Mouse (Mus musculus) hindbrain, embryonic 10.5 days (tissue): ENCODE results near the gene Pold4. TPM values are rescaled to one million over a fixed set of nuclear protein-coding genes. Genes with fewer than 3 reads are reported as not detected.

ENCODE experiments used
- DNase-seq: peaks from one replicate; pipeline ENCODE4 v3.0.0-alpha.2; 2017; ENCODE audit warnings: low spot score
- H3K27ac ChIP-seq: fragments of 300-500 bp; sonication (generic); 2 replicates; pipeline ENCODE4 v1.5.1; 2016; ENCODE audit warnings: mild to moderate bottlenecking, moderate library complexity
- H3K27me3 ChIP-seq: fragments of 300-500 bp; sonication (generic); 2 replicates; pipeline ENCODE4 v1.6.1; 2016; ENCODE audit warnings: mild to moderate bottlenecking; ENCODE audit not compliant: poor library complexity, insufficient read depth, severe bottlenecking
- H3K36me3 ChIP-seq: fragments of 300-500 bp; sonication (generic); 2 replicates; pipeline ENCODE4 v1.6.1; 2016; ENCODE audit warnings: mild to moderate bottlenecking, moderate library complexity
- H3K4me1 ChIP-seq: fragments of 300-500 bp; sonication (generic); replicated peaks from 2 replicates; pipeline ENCODE4 v1.6.1; 2016; ENCODE audit warnings: mild to moderate bottlenecking
- H3K4me3 ChIP-seq: fragments of 300-500 bp; sonication (generic); 2 replicates; pipeline ENCODE4 v1.5.1; 2016; ENCODE audit warnings: mild to moderate bottlenecking, moderate library complexity
- H3K9me3 ChIP-seq: fragments of 300-500 bp; sonication (generic); 2 replicates; pipeline ENCODE4 v1.6.1; 2016; ENCODE audit warnings: mild to moderate bottlenecking, moderate library complexity
- WGBS: fragments of 180-500 bp; shearing (Covaris S2); methylation state at CpG from one replicate; pipeline ENCODE4 v1.1.7; 2016; 5-methylcytosine and 5-hydroxymethylcytosine counted together
- polyA plus RNA-seq: library from polyadenylated mRNA; unstranded; fragments of >200 nt; fragmentation: Nextera tagmentation; extraction: Ambion mirVana; gene quantifications from 2 replicates; pipeline ENCODE4 v1.2.1, GENCODE M21; 2016

Pold4 gene
- polyA plus RNA-seq, 1 experiment from 2014 or later = 19.7 TPM

GRCm38 (mm10) chr19:4213524-4213974, 18.1 kb upstream of the Pold4 start:
- WGBS = 3% methylated on average over 9 of the region's 9 CpGs
- Histone ChIP-seq H3K4me3 (peak overlapping the region; percentile 70), H3K36me3 (no peaks in the 10 kb centered on the region), H3K27ac (peak overlapping the region; percentile 87; the same call in 1 of the 2 replicates), H3K4me1 (peaks cover 62% of the 10 kb centered on the region), H3K27me3 (peaks cover 92% of the 10 kb centered on the region), H3K9me3 (no peaks in the 10 kb centered on the region)
- DNase-seq = no peak

DNA sequence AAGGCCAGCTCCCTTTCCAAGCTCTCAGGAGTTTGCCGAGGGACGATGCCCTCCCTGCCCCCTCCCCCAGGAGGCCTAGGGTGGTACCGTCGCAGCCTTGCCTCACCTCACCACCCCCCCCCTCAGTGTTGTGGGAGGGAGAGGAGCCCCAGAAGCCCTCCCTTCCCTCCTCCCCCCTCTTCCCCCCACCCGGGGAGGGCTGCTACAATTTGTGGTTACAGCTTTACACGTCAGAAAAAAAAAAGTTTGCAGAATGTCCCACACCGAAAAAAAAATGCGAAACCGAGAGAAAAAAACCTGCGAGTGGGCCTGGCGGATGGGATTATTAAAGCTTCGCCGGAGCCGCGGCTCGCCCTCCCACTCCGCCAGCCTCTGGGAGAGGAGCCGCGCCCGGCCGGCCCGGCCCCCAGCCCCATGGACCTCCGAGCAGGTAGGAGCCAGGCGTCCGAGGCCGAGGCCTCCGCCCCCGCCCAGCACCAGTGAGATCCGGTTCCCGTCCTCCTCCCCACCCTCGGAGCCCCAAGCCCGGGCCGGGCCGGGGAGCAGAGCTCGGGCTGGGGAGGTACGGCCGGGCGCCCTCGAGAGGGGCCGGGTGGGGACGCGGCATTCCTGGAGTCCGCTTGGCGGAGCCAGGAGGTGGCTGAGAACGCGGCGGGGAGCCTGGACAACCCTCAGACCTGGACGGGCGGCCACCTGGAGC, 17.5 kb upstream of the Pold4 start, which contains the start of the genes Clcf1 and AC109138.7:
Gene Clcf1 (plus strand): TSS at position 168 of the 700 bp plus-strand sequence.
Gene AC109138.7 (plus strand): TSS at position 287 of the 700 bp plus-strand sequence.
- under 1% methylated on average over 49 of the region's 49 CpGs for WGBS
- H3K27me3 ChIP-seq = peaks cover 91% of the 10 kb centered on the region
- H3K27ac ChIP-seq = peak within 1 kb of the TSS; percentile 87
- H3K36me3 ChIP-seq = no peaks in the 10 kb centered on the region
- peaks cover 62% of the 10 kb centered on the region for H3K4me1 ChIP-seq
- peak; percentile 57 for DNase-seq
- H3K9me3 ChIP-seq = no peaks in the 10 kb centered on the region
- peak within 1 kb of the TSS; percentile 70 for H3K4me3 ChIP-seq

DNA sequence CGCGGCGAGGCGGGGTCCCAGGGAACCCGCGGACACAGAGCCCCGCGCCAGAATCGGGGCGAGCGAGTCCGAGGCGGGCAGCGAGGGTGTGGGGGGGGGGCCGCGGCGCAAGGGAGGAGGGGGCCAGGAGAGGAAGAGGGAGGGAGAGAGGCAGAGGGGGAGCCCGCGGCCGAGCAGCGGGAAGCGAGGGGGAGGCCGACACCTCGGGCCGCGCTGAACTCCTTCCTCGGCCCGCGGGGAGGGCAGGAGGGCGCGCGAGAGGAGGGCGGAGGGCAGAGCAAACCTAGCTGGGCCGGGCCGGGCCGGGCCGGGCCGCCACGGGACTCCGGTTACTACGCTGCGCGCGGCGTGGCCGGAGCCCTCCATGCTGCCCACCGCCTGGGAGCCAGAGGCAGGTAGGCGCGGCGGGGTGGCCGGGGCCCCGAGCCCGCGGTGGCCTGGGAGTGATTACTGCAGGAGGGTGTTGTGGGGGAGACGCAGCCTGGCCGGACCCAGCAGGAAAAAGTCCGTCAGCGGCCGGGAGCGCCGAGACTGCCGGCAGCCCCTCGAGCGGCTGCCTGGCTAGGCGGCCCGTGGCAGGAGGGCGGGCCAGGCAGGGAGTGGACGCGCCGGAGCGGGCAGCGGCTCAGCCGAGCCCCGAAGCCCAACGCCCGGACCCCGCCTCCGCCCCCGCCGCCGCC, 16.8 kb upstream of the Pold4 start:
- H3K4me1 ChIP-seq = peaks cover 62% of the 10 kb centered on the region
- H3K36me3 ChIP-seq = no peaks in the 10 kb centered on the region
- H3K27me3 ChIP-seq = peaks cover 92% of the 10 kb centered on the region
- H3K9me3 ChIP-seq = no peaks in the 10 kb centered on the region
- peak overlapping the region; percentile 87 for H3K27ac ChIP-seq
- H3K4me3 ChIP-seq = peak overlapping the region; percentile 70
- under 1% methylated on average over 78 of the region's 81 CpGs for WGBS
- DNase-seq = peak; percentile 64

GRCm38 (mm10) chr19:4215451-4215840, 16.3 kb upstream of the Pold4 start:
- no peak for DNase-seq
- Histone ChIP-seq H3K9me3 (no peaks in the 10 kb centered on the region), H3K27me3 (peaks cover 93% of the 10 kb centered on the region), H3K4me3 (peak overlapping the region; percentile 70), H3K36me3 (no peaks in the 10 kb centered on the region), H3K4me1 (peaks cover 62% of the 10 kb centered on the region), H3K27ac (peak overlapping the region; percentile 87)
- 4% methylated on average over 16 of the region's 21 CpGs for WGBS

DNA sequence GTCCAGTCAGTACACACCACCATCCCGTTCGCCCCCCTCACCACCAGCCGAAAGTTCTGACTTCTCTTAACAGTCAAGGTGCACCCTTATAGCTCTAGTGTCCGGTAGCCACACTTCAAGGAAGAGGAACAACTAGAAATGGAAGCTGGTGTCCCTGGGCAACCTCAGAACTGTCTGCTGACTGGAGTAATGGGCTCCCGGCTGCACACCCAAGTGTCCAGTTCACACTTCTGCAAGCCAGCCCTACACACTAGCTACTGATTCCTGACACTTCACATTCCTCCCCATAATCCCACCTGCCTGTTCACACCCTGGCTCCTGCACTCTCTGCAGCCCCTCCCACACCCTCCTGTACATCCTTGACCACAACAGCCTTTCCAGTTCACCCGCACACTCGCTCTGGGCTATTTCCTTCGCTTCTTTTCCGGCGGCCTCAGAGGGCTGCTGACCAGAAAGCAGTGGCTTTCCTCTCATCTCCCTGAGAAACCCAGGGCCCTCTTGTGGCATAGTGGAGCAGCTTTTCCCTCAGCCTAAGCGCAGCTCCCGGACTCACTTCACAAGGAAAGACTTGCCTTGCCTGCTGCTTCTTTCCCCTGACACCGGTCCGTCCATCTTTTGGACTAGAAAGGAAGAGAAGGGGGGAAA, 15.5 kb upstream of the Pold4 start:
- Histone ChIP-seq H3K36me3 (no peaks in the 10 kb centered on the region), H3K4me3 (peak overlapping the region; percentile 70; the same call in 1 of the 2 replicates), H3K27ac (no peak overlapping the region), H3K4me1 (peaks cover 67% of the 10 kb centered on the region), H3K27me3 (peaks cover 87% of the 10 kb centered on the region), H3K9me3 (no peaks in the 10 kb centered on the region)
- WGBS = 19% methylated on average over 14 of the region's 14 CpGs
- peak; percentile 51 for DNase-seq

DNA sequence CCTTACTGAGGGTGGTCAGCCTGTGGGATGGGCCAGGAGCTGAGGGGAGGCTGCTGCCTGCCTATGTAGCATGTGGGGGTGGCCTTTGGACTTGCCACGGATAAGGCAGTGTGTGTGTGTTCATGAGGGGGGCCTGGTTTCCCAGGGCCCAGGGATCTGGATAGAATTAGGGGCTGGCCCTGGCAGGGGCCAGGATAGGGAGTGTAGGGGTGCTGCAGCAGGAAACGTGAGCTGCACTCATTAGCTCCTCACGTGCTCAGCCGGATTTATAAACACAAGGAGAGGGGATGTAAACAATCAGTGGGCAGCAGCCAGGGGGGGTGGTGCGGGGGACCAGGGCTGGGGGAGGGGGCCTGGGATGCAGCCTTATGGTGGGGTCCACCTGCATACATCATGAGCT, 14.6 kb upstream of the Pold4 start:
- H3K9me3 ChIP-seq = no peaks in the 10 kb centered on the region
- no peak for DNase-seq
- H3K4me1 ChIP-seq = peaks cover 59% of the 10 kb centered on the region
- 15% methylated on average over 5 of the region's 5 CpGs for WGBS
- H3K27me3 ChIP-seq = peaks cover 84% of the 10 kb centered on the region
- no peak overlapping the region for H3K27ac ChIP-seq
- H3K4me3 ChIP-seq = no peak overlapping the region
- no peaks in the 10 kb centered on the region for H3K36me3 ChIP-seq

DNA sequence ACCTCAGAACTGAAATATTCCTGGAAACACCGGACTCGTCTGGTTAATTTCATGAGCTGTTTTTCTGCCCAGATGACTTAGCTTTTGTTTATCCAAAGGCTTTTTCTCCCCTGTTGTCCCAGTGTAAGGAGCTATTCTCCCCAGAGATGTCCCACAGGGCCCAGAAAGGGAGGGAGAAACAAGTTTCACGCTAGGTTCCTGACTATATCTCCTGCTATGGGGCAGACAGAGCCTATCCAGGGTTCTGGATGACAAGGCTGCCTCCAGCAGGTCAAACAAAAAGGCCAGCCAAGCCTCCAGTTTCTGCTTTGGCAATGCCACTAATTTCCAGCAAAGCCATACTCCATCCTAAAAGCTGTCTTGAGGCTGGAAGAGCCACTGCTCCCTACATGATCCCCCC, 13.8 kb upstream of the Pold4 start:
- peaks cover 79% of the 10 kb centered on the region for H3K27me3 ChIP-seq
- no peak for DNase-seq
- H3K27ac ChIP-seq = no peak overlapping the region
- H3K9me3 ChIP-seq = no peaks in the 10 kb centered on the region
- H3K4me3 ChIP-seq = no peak overlapping the region
- no peaks in the 10 kb centered on the region for H3K36me3 ChIP-seq
- peaks cover 57% of the 10 kb centered on the region for H3K4me1 ChIP-seq
- WGBS = 48% methylated on average over 3 of the region's 3 CpGs

GRCm38 (mm10) chr19:4218293-4218692, 13.4 kb upstream of the Pold4 start:
- no peak overlapping the region for H3K4me3 ChIP-seq
- H3K4me1 ChIP-seq = peaks cover 53% of the 10 kb centered on the region
- no peaks in the 10 kb centered on the region for H3K36me3 ChIP-seq
- H3K9me3 ChIP-seq = no peaks in the 10 kb centered on the region
- H3K27me3 ChIP-seq = peaks cover 75% of the 10 kb centered on the region
- H3K27ac ChIP-seq = no peak overlapping the region
- DNase-seq = no peak
- 93% methylated on average over 11 of the region's 11 CpGs for WGBS

- DNase-seq = no peak
- H3K36me3 ChIP-seq = no peaks in the 10 kb centered on the region
- H3K4me1 ChIP-seq = peaks cover 48% of the 10 kb centered on the region
- no peaks in the 10 kb centered on the region for H3K9me3 ChIP-seq
- H3K27ac ChIP-seq = no peak overlapping the region
- no peak overlapping the region for H3K4me3 ChIP-seq
- H3K27me3 ChIP-seq = peaks cover 70% of the 10 kb centered on the region
- 74% methylated on average over 1 of the region's 1 CpGs for WGBS
These were observed 12.9 kb upstream of the Pold4 start for GRCm38 (mm10) chr19:4218784-4219183.

- Histone ChIP-seq H3K4me3 (no peak overlapping the region), H3K27ac (no peak overlapping the region), H3K36me3 (no peaks in the 10 kb centered on the region), H3K4me1 (peaks cover 37% of the 10 kb centered on the region), H3K27me3 (peaks cover 58% of the 10 kb centered on the region), H3K9me3 (no peaks in the 10 kb centered on the region)
- no peak for DNase-seq
- 83% methylated on average over 6 of the region's 6 CpGs for WGBS
These were observed 11.8 kb upstream of the Pold4 start for GRCm38 (mm10) chr19:4219943-4220342.

DNA sequence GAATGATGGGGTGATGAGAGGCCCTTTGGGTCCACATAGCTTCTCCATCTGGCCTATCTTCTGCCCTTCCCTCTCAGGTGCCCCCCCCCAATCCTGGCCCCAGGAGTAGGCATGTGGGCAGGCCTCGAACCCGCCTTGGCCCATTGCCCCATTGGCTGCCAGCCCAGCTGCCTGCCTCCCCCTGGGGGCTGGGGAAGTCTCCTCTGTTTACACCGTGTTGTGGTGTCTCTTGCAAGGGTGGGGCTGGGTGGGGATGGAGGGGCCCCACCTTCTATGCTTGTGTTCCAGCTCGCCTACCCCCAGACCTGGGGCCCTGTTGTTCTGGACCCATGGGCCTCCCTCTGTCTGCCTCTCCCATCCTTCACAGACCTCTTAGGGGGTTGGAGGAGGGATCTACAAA, 11.3 kb upstream of the Pold4 start:
- Histone ChIP-seq H3K9me3 (no peaks in the 10 kb centered on the region), H3K4me1 (peaks cover 32% of the 10 kb centered on the region), H3K36me3 (no peaks in the 10 kb centered on the region), H3K27me3 (peaks cover 53% of the 10 kb centered on the region), H3K27ac (no peak overlapping the region), H3K4me3 (no peak overlapping the region)
- no peak for DNase-seq
- 68% methylated on average over 4 of the region's 4 CpGs for whole genome bisulfite sequencing

GRCm38 (mm10) chr19:4220957-4221743, 10.5 kb upstream of the Pold4 start:
- H3K4me1 ChIP-seq = peaks cover 24% of the 10 kb centered on the region
- no peak for DNase-seq
- no peaks in the 10 kb centered on the region for H3K9me3 ChIP-seq
- 43% methylated on average over 14 of the region's 14 CpGs for WGBS
- H3K4me3 ChIP-seq = no peak overlapping the region
- H3K36me3 ChIP-seq = no peaks in the 10 kb centered on the region
- no peak overlapping the region for H3K27ac ChIP-seq
- H3K27me3 ChIP-seq = peaks cover 49% of the 10 kb centered on the region
